24 mouse cellular contexts compared by ENCODE assay signal in the genomic region with DNA sequence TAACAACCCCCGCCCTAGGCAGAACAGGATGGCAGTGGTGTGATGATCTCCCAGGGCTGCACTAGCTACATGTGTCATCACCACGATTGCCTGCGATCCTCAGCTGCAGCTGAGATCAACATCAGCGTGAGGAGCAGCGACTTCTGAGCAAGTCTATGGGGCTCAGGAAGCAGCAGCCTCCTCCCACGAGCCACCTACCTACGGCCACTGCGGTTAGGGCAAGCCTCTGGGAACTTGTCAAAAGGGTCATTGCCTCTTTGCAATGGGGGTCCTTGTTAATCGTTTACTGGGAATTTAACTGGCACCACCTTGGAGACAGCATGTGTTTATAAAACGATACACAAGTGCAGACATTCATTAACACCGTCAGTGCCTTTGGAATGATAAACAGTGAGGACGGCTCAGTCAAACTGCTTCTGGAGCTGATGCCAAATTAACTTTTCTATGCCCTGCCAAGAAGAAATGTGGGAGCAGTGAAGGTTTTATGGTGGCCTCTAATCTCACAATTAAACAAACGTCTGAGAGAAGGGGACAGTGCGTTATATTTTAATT.
DNase-seq lines count a peak whose midpoint lies in the region; ATAC-seq and TF ChIP-seq lines count a peak whose summit lies in the region.
"Had no signal": no experiment of that assay in that cellular context is flagged by ENCODE, and none has a peak within 500 bp of the region (broad histone marks: within the 10 kb centered on the region; RNA-seq: fewer than 3 reads in every experiment).

No protein-coding gene starts in this region.

- ATAC-seq in kidney, embryonic 14.5 days (ENCODE audit: low FRiP score, low TSS enrichment): no peak
- ATAC-seq: midbrain, embryonic 15.5 days had no signal

- H3K9ac ChIP-seq in kidney, embryonic 14.5 days (ENCODE audit: low read depth, low read length): no peak overlapping the region
- H3K9ac ChIP-seq: hindbrain, embryonic 13.5 days; limb, embryonic 15.5 days; liver, embryonic 14.5 days; lung, embryonic 14.5 days; midbrain, embryonic 15.5 days; neural tube, embryonic 12.5 days had no signal

- H3K27ac ChIP-seq in kidney, adult 2 months (ENCODE audit: insufficient read depth, low read depth, low read length): no peak overlapping the region
- H3K27ac ChIP-seq in kidney, embryonic 14.5 days (ENCODE audit: low read depth, low read length): no peak overlapping the region
- H3K27ac ChIP-seq: hindbrain, embryonic 13.5 days; limb, embryonic 15.5 days; liver, embryonic 14.5 days; midbrain, embryonic 15.5 days; neural tube, embryonic 12.5 days had no signal

- no peak for TF ChIP-seq CTCF in kidney, adult 2 months (conservative IDR thresholded peaks at IDR 0.05; ENCODE audit: insufficient read depth, insufficient read length, low read depth, low read length)

- DNase-seq in kidney, adult 2 months: peak; percentile 45
- DNase-seq in Muller cell, postnatal 12 days (ENCODE audit: inconsistent ontology term): peak; percentile 27
- DNase-seq in brain, adult 2 months (ENCODE audit: low read depth, low spot score): peak; percentile 14
- peak; percentile 25 for DNase-seq in kidney, postnatal 10 days
- DNase-seq in embryo, embryonic 10.5 days (ENCODE audit: low spot score): no peak
- DNase-seq in frontal cortex, postnatal 10 days (ENCODE audit: low spot score in 2 of 2): no peak
- DNase-seq in thymus, postnatal 36 days: no peak
- DNase-seq: adrenal gland, postnatal 10 days; B cell, adult 2 months; cerebellum, adult 8-10 months; cerebellum, postnatal 36 days; gastrocnemius, postnatal 36 days; layer of hippocampus, adult 9-11 months; lung, embryonic 14.5 days; lung, postnatal 36 days; right cerebral cortex, adult 18-20 months; thymus, adult 2 months had no signal

- H3K4me2 ChIP-seq in kidney, embryonic 14.5 days (replicated peaks; ENCODE audit: low read depth, low read length): no peak overlapping the region
- H3K4me2 ChIP-seq: hindbrain, embryonic 13.5 days; limb, embryonic 15.5 days; lung, embryonic 14.5 days; midbrain, embryonic 15.5 days; neural tube, embryonic 12.5 days had no signal

- no peaks in the 10 kb centered on the region for H3K27me3 ChIP-seq in kidney, adult 2 months (replicated peaks; ENCODE audit: control insufficient read depth, insufficient read depth, low read length)
- H3K27me3 ChIP-seq in kidney, embryonic 14.5 days (ENCODE audit: control insufficient read depth, insufficient read depth, low read length): peaks cover 12% of the 10 kb centered on the region
- H3K27me3 ChIP-seq: hindbrain, embryonic 13.5 days; limb, embryonic 15.5 days; midbrain, embryonic 15.5 days; neural tube, embryonic 12.5 days had no signal

- no peaks in the 10 kb centered on the region for H3K36me3 ChIP-seq in kidney, adult 2 months (ENCODE audit: control insufficient read depth, insufficient read depth, low read length)
- H3K36me3 ChIP-seq in kidney, embryonic 14.5 days (ENCODE audit: control insufficient read depth, insufficient read depth, low read length): no peaks in the 10 kb centered on the region
- H3K36me3 ChIP-seq: G1E; hindbrain, embryonic 13.5 days; limb, embryonic 15.5 days; midbrain, embryonic 15.5 days; neural tube, embryonic 12.5 days had no signal

- H3K4me1 ChIP-seq in kidney, adult 2 months (ENCODE audit: control insufficient read depth, insufficient read depth, low read length): no peaks in the 10 kb centered on the region
- no peaks in the 10 kb centered on the region for H3K4me1 ChIP-seq in kidney, embryonic 14.5 days (ENCODE audit: control insufficient read depth, insufficient read depth, low read length)
- H3K4me1 ChIP-seq: midbrain, embryonic 15.5 days; neural tube, embryonic 12.5 days had no signal

- WGBS in kidney, adult 2 months: 27% methylated on average over 14 of the region's 14 CpGs
- WGBS in kidney, embryonic 14.5 days: 18% methylated on average over 14 of the region's 14 CpGs

- H3K4me3 ChIP-seq in kidney, adult 2 months (ENCODE audit: insufficient read depth, low read depth, low read length): no peak overlapping the region
- H3K4me3 ChIP-seq in kidney, embryonic 14.5 days (ENCODE audit: low read length): no peak overlapping the region
- H3K4me3 ChIP-seq: hindbrain, embryonic 13.5 days; limb, embryonic 15.5 days; midbrain, embryonic 15.5 days; neural tube, embryonic 12.5 days had no signal

- no peak for TF ChIP-seq POLR2A in kidney, adult 2 months (IDR thresholded peaks at IDR 0.05; ENCODE audit: low read depth, low read length)

- H3K9me3 ChIP-seq in kidney, embryonic 14.5 days (ENCODE audit: control insufficient read depth, low read length): no peaks in the 10 kb centered on the region
- H3K9me3 ChIP-seq: hindbrain, embryonic 13.5 days; limb, embryonic 15.5 days; midbrain, embryonic 15.5 days; neural tube, embryonic 12.5 days had no signal

Comparison
In these comparisons a context has a peak if more than half of its experiments do, and no peak if none do; other contexts are left out.
1. DNase-seq: peak in kidney, adult 2 months (single experiment), Muller cell, postnatal 12 days (single experiment), brain, adult 2 months (single experiment) and kidney, postnatal 10 days (single experiment); none in embryo, embryonic 10.5 days (single experiment), frontal cortex, postnatal 10 days (0 of 2) and thymus, postnatal 36 days (0 of 2).